Mouse (Mus musculus) heart, adult 2 months (tissue): ENCODE data around the gene Gm11037. TPM values are rescaled to one million over a fixed set of nuclear protein-coding genes. Genes with fewer than 3 reads are reported as not detected.
"Not testable (repeated sequence)": the region's sequence is repeated elsewhere in the genome, so short reads cannot be mapped to it uniquely, and the experiment has no call there.

Experiments
- DNase-seq, 2 experiments: peaks; one replicate each; pipeline ENCODE4 v3.0.0; 2021
- H3K27ac ChIP-seq: fragments of 200-600 bp; 2 replicates; pipeline ENCODE4 v1.8.1; 2022
- H3K27me3 ChIP-seq: fragments of 200-500 bp; 2 replicates; pipeline ENCODE4 v1.6.1; 2012; ENCODE audit warnings: mild to moderate bottlenecking, low read length, inconsistent platforms, mixed read lengths; ENCODE audit not compliant: control insufficient read depth, insufficient read depth
- H3K36me3 ChIP-seq: fragments of 200-500 bp; 2 replicates; pipeline ENCODE4 v1.6.1; 2012; ENCODE audit warnings: low read length, inconsistent platforms; ENCODE audit not compliant: control insufficient read depth, insufficient read depth
- H3K4me1 ChIP-seq: fragments of 200-500 bp; 2 replicates; pipeline ENCODE4 v1.6.1; 2011; ENCODE audit warnings: low read length; ENCODE audit not compliant: control insufficient read depth, insufficient read depth
- H3K4me3 ChIP-seq: fragments of 200-600 bp; 2 replicates; pipeline ENCODE4 v1.8.1; 2022
- H3K79me2 ChIP-seq: fragments of 200-500 bp; replicated peaks from 2 replicates; pipeline ENCODE4 v1.6.1; 2012; ENCODE audit warnings: mild to moderate bottlenecking, inconsistent platforms, low read length, moderate library complexity, mixed read lengths; ENCODE audit not compliant: control insufficient read depth, insufficient read depth
- H3K9ac ChIP-seq: fragments of 200-500 bp; 2 replicates; pipeline ENCODE4 v1.6.1; 2012; ENCODE audit warnings: low read depth, mild to moderate bottlenecking, control low read depth, inconsistent platforms, low read length, mixed read lengths
- CTCF ChIP-seq: fragments of 200-600 bp; IDR thresholded peaks from 2 replicates; pipeline ENCODE4 v1.8.1; 2022; ENCODE audit warnings: antibody characterized with exemption, mild to moderate bottlenecking, moderate library complexity
- EP300 ChIP-seq: fragments of 200-500 bp; IDR thresholded peaks from 2 replicates; pipeline ENCODE4 v1.6.1; 2011; ENCODE audit warnings: low read depth, low read length, control low read depth; ENCODE audit not compliant: insufficient read depth
- POLR2A ChIP-seq: fragments of 200-500 bp; IDR thresholded peaks from 2 replicates; pipeline ENCODE4 v1.6.1; 2011; ENCODE audit warnings: mild to moderate bottlenecking, low read depth, low read length, control low read depth; ENCODE audit not compliant: insufficient read depth
- WGBS: fragments of 180-500 bp; shearing (Covaris S2); methylation state at CpG from one replicate; pipeline ENCODE4 v1.1.7; 2018; 5-methylcytosine and 5-hydroxymethylcytosine counted together
- intact Hi-C: fragments of 180-260 bp; cut with DNase I; formaldehyde crosslinking; loops from one replicate; pipeline ENCODE4 v1.15.1; 2025
- polyA plus RNA-seq: library from polyadenylated mRNA; depleted of rRNA; stranded (reverse); fragments of >200 nt; gene quantifications from 2 replicates; pipeline ENCODE4 v1.2.3, GENCODE M21; 2012
- total RNA-seq, 2 experiments: library from RNA; stranded (reverse); gene quantifications; 2 replicates each; pipeline ENCODE4 v1.2.3; 2021

The Gm11037 gene
- total and polyA plus RNA-seq, 3 experiments = not detected

DNA sequence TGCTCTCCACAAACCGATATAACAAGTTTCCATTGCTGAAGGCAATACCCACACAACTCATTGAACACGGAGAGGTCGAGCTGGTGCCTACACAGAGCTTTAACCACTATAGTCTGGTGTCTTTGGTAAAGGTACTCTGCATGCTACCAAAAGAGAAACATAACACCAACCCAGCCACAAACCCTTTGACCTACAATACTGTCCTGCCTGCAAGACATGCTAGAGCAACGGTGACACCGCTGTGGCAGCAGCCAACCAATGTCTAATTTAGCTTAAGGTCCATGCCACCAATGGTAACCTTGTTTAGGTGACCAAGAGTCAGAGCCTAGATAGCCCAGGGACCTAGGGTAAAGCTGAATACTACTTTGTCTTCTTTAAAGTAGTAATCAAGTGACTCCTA is 39.7 kb upstream of the Gm11037 start:
- Histone ChIP-seq H3K4me1 (peaks cover 15% of the 10 kb centered on the region), H3K36me3 (peaks cover 3% of the 10 kb centered on the region; the same call in 1 of the 2 replicates), H3K27me3 (no peaks in the 10 kb centered on the region), H3K27ac (no peak overlapping the region), H3K79me2 (no peaks in the 10 kb centered on the region), H3K9ac (no peak overlapping the region), H3K4me3 (no peak overlapping the region)
- peak in 1 of 2 experiments; percentile 0 for DNase-seq
- TF ChIP-seq POLR2A = no peak
- no peak for TF ChIP-seq CTCF
- no peak for TF ChIP-seq EP300
- intact Hi-C loops = no loop called here
- WGBS = 82% methylated on average over 5 of the region's 5 CpGs

DNA sequence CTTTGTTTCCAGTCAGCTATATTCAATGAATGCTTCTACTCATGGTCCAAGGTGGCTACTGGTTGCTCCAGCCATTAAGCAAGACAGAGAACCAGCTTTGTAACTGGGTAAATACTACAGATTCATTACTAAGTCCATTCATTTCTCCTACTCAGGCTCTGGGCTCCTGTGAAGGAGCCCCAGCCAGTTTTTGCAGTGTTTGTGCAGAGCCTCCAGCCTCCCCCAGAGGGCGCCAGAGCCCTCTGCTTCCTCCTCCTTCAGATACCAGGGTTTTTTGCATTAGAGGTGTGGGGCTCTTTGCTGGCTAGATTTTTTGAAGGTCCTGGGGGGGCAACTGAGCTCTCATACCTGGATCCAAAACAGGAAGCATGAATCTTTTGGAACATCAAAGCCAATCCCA is 38.5 kb upstream of the Gm11037 start:
- Histone ChIP-seq H3K79me2 (no peaks in the 10 kb centered on the region), H3K9ac (no peak overlapping the region), H3K36me3 (peaks cover 3% of the 10 kb centered on the region; the same call in 1 of the 2 replicates), H3K4me3 (no peak overlapping the region), H3K27ac (peak overlapping the region; percentile 86), H3K4me1 (peaks cover 15% of the 10 kb centered on the region), H3K27me3 (no peaks in the 10 kb centered on the region)
- WGBS = 0% methylated on average over 1 of the region's 1 CpGs
- intact Hi-C loops = loop anchor here (1.0 kb wide), 4 partner anchors 47 to 321 kb away; partner anchors contain the start of gene 1700037H04Rik
- TF ChIP-seq EP300 (peak; percentile 83; the same call in 1 of the 2 replicates), POLR2A (no peak)
- DNase-seq = peak; percentile 83 to 87

- 23% methylated on average over 9 of the region's 9 CpGs for WGBS
- peak; percentile 68 to 80 for DNase-seq
- Histone ChIP-seq H3K4me3 (no peak overlapping the region), H3K9ac (peak overlapping the region; percentile 22; the same call in 1 of the 2 replicates), H3K79me2 (no peaks in the 10 kb centered on the region), H3K36me3 (peaks cover 3% of the 10 kb centered on the region; the same call in 1 of the 2 replicates), H3K27me3 (no peaks in the 10 kb centered on the region), H3K4me1 (peaks cover 11% of the 10 kb centered on the region), H3K27ac (peak overlapping the region; percentile 86)
- TF ChIP-seq POLR2A (no peak; the same call in 1 of the 2 replicates), EP300 (peak; percentile 97)
- intact Hi-C loops = loop anchor here (2.0 kb wide), 1 partner anchor 29 kb away; no protein-coding TSS in a partner anchor
These were observed 37.0 kb upstream of the Gm11037 start for GRCm38 (mm10) chr2:131096101-131096795.

GRCm38 (mm10) chr2:131097087-131097486 is 36.2 kb upstream of the Gm11037 start:
- Histone ChIP-seq H3K4me1 (peaks cover 10% of the 10 kb centered on the region), H3K9ac (no peak overlapping the region), H3K27ac (peak overlapping the region; percentile 86), H3K36me3 (peaks cover 3% of the 10 kb centered on the region; the same call in 1 of the 2 replicates), H3K4me3 (no peak overlapping the region), H3K79me2 (no peaks in the 10 kb centered on the region), H3K27me3 (no peaks in the 10 kb centered on the region)
- no peak for TF ChIP-seq EP300
- TF ChIP-seq POLR2A = no peak
- TF ChIP-seq CTCF = no peak
- intact Hi-C loops = loop anchor here (2.0 kb wide), 1 partner anchor 28 kb away; no protein-coding TSS in a partner anchor
- peak in 1 of 2 experiments; percentile 14 for DNase-seq
- 87% methylated on average over 4 of the region's 4 CpGs for WGBS

DNA sequence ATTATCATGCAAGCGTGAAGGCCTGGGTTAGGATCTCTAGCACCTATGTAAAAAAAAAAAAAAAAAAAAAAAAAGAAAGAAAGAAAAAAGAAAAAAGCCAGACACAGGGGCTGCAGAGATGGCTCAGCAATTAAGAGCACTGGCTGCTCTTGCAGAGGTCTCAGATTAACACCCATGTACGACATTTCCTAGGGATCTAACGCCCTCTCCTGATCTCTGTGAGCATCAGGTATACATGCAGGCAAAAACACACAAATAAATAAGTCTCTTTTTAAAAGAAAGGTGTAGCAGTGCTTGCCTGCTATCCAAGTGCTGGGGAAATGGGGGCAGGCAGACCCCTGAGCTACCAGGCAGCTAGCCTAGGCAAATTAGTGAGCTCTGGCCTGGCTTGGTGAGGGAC is 31.8 kb upstream of the Gm11037 start:
- H3K4me1 ChIP-seq = peaks cover 19% of the 10 kb centered on the region
- H3K9ac ChIP-seq = no peak overlapping the region
- no peaks in the 10 kb centered on the region for H3K79me2 ChIP-seq
- no peak overlapping the region for H3K4me3 ChIP-seq
- 63% methylated on average over 3 of the region's 3 CpGs for WGBS
- no peak overlapping the region for H3K27ac ChIP-seq
- intact Hi-C loops = no loop called here
- H3K27me3 ChIP-seq = no peaks in the 10 kb centered on the region
- DNase-seq = no peak
- TF ChIP-seq POLR2A (no peak), EP300 (no peak), CTCF (no peak)
- peaks cover 4% of the 10 kb centered on the region for H3K36me3 ChIP-seq

DNA sequence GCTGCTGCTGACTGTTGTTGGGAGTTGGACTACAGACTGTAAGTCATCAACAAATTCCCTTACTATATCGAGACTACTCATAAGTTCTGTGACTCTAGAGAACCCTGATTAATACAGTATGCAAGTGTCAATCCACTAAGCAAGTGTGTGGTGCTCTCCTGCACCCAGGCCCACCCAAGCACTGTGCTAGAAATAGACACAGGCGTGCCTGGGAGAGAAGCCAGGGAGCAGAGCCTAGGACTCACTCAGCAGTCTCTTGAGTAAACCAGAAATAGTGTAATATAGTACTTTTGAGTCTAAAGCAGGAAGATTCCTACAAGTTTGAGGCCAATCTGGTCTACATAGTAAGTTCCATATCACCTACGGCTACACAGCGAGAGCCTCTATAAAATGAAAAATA is 29.3 kb upstream of the Gm11037 start:
- TF ChIP-seq EP300 = no peak
- no peak for TF ChIP-seq CTCF
- no peak for TF ChIP-seq POLR2A
- Histone ChIP-seq H3K79me2 (no peaks in the 10 kb centered on the region), H3K9ac (no peak overlapping the region), H3K4me3 (no peak overlapping the region), H3K4me1 (peaks cover 14% of the 10 kb centered on the region), H3K36me3 (peaks cover 4% of the 10 kb centered on the region), H3K27me3 (no peaks in the 10 kb centered on the region), H3K27ac (no peak overlapping the region)
- intact Hi-C loops = no loop called here
- peak in 1 of 2 experiments; percentile 39 for DNase-seq
- 52% methylated on average over 4 of the region's 4 CpGs for WGBS

DNA sequence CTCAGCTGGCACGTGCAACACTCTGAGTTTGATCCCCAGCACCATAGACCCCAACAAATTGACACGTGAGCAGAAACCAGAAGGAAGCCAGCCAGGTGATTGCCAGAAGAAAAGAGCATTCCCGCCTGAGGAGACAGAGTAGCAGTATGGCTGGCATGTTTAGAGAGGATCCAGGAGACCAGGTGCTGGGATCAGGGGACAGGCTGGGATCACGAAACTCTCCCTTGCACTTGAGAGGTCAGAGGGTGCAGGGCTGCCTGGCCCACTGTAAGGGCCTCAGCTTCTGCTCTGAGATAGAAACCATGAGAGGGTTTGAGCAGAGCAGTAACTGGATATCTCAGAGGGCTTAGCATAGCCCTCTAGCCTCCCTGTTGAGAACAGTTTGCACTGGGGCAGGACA is 28.2 kb upstream of the Gm11037 start:
- H3K27ac ChIP-seq, H3K27me3 ChIP-seq, H3K79me2 ChIP-seq, intact Hi-C loops, H3K36me3 ChIP-seq, H3K4me3 ChIP-seq, H3K9ac ChIP-seq, DNase-seq: not testable (repeated sequence)
- peaks cover 14% of the 10 kb centered on the region for H3K4me1 ChIP-seq
- 94% methylated on average over 4 of the region's 4 CpGs for WGBS
